Mouse (Mus musculus) MN1 (cell line): ENCODE measurements at regions not wholly inside any gene's neighbourhood (a gene's known extent, or its start where the extent isn't known, plus 50 kb on each side); places are given as distances from the start of the nearest gene placed in this dataset.

Experiments used
- DNase-seq: peaks from one replicate; pipeline ENCODE4 v3.0.0-alpha.2; 2016; ENCODE audit warnings: low spot score

GRCm38 (mm10) chr15:61770721-61771542, 848.1 kb upstream of the A1bg start:
- DNase-seq: no peak

- no peak for DNase-seq
Measured at GRCm38 (mm10) chr15:61766544-61767094, 843.8 kb upstream of the A1bg start.

GRCm38 (mm10) chr15:61753802-61754201, 831.0 kb upstream of the A1bg start:
- DNase-seq: no peak

- DNase-seq: no peak
Measured at GRCm38 (mm10) chr15:61723696-61724095, 800.9 kb upstream of the A1bg start.

- no peak for DNase-seq
Measured at GRCm38 (mm10) chr15:61718486-61718885, 795.7 kb upstream of the A1bg start.

GRCm38 (mm10) chr15:61717216-61717615, 794.4 kb upstream of the A1bg start:
- no peak for DNase-seq

GRCm38 (mm10) chr15:61713953-61714352, 791.1 kb upstream of the A1bg start:
- no peak for DNase-seq

GRCm38 (mm10) chr15:61708928-61709327, 786.1 kb upstream of the A1bg start:
- no peak for DNase-seq

GRCm38 (mm10) chr15:61707952-61708351, 785.1 kb upstream of the A1bg start:
- no peak for DNase-seq

GRCm38 (mm10) chr15:61692679-61693078, 769.9 kb upstream of the A1bg start:
- DNase-seq: no peak

- DNase-seq: no peak
Measured at GRCm38 (mm10) chr15:61690425-61690824, 767.6 kb upstream of the A1bg start.

GRCm38 (mm10) chr15:61689776-61690397, 767.1 kb upstream of the A1bg start:
- DNase-seq: no peak

- DNase-seq: no peak
Measured at GRCm38 (mm10) chr15:61682968-61683367, 760.2 kb upstream of the A1bg start.

GRCm38 (mm10) chr15:61670556-61670955, 747.7 kb upstream of the A1bg start:
- DNase-seq: no peak

- no peak for DNase-seq
Measured at GRCm38 (mm10) chr15:61660581-61660980, 737.8 kb upstream of the A1bg start.

- no peak for DNase-seq
Measured at GRCm38 (mm10) chr15:61656951-61657350, 734.1 kb upstream of the A1bg start.

GRCm38 (mm10) chr15:61654846-61655245, 732.0 kb upstream of the A1bg start:
- DNase-seq: no peak

GRCm38 (mm10) chr15:61653853-61654252, 731.0 kb upstream of the A1bg start:
- DNase-seq: no peak

GRCm38 (mm10) chr15:61618638-61619500, 696.1 kb upstream of the A1bg start:
- no peak for DNase-seq

GRCm38 (mm10) chr15:61610662-61611061, 687.9 kb upstream of the A1bg start:
- no peak for DNase-seq

- DNase-seq: no peak
Measured at GRCm38 (mm10) chr15:61609656-61610055, 686.8 kb upstream of the A1bg start.

GRCm38 (mm10) chr15:61608301-61608731, 685.5 kb upstream of the A1bg start:
- DNase-seq: no peak
